Mouse (Mus musculus): ENCODE results near the gene Usp54.

The Usp54 gene

DNA sequence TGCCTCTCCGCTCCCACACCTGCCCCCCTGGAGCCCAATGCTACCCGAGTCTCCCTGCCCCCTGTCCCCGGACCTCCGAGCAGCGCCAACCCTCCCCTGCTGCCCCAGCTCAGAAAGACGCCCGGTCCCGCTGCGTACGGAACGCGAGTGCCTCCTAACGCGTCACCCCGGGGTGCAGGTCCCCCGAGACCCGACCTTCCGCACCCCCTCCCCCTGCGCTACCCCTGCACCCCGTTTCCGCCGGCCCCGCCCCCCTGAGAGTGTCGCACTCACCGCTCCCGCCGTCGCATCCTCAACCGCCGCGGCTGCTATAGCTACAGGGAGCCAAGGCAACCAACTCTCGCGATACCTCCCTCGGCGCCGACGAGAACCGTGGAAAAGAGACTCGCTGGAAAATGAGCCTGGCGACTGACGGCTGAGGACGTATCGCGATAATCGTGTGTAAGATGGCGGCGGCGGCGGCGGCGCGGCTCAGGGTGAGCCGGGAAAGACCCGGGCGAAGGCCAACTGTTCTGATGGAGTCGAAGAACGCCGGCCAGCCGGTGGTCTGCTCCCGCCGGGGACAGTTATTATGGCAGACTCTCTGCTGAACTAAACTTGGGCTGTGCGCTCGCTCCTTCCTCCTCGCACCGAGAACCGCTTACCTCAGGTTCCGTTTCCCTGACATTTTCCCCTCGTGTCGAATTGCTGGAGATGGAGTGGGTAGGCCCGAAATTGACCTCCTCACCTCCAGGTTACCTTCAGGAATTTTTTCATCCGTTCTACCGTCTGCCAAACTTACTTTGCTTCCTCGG is at the start of gene Usp54:
Usp54 (minus strand) TSS at position 420 of the 794 bp plus-strand sequence.
- TF ChIP-seq POU5F1 (IDR thresholded peaks at IDR 0.05; ENCODE audit: borderline replicate concordance, low read length), result no peak
- no peak for TF ChIP-seq NANOG (IDR thresholded peaks at IDR 0.05; ENCODE audit: borderline replicate concordance, low read length)
- TF ChIP-seq CTCF (conservative IDR thresholded peaks at IDR 0.05; ENCODE audit: low read length), result no peak
- H3K9me3 ChIP-seq (ENCODE audit: low read length), result no peaks in the 10 kb centered on the region
- H3K27me3 ChIP-seq (ENCODE audit: insufficient read depth, low read length), result no peaks in the 10 kb centered on the region
- H3K4me1 ChIP-seq (replicated peaks; ENCODE audit: low read depth, low read length), result peaks cover 38% of the 10 kb centered on the region
- peaks cover 5% of the 10 kb centered on the region; the same call in 1 of the 2 replicates for H3K36me3 ChIP-seq (ENCODE audit: insufficient read depth, low read length)
- H3K4me3 ChIP-seq (replicated peaks; ENCODE audit: low read length), result peak within 1 kb of the TSS; percentile 94

DNA sequence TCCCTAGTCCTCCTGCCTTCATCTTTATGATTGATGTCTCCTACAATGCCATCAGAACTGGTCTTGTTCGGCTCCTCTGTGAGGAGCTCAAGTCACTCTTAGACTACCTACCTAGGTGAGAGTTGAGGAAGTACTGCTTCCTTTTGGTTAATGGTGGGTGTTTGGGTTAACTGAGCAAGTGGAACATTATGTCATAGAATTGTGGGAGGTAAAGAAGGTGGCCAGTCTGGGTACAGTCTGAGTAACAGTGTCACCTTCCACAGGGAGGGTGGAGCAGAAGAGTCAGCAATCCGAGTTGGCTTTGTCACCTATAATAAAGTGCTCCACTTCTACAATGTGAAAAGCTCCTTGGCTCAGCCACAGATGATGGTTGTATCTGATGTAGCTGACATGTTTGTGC is 48.1 kb upstream of the Usp54 start:
- Histone ChIP-seq H3K4me3 (replicated peaks; ENCODE audit: low read length) (no peak overlapping the region), H3K27me3 (ENCODE audit: insufficient read depth, low read length) (no peaks in the 10 kb centered on the region), H3K36me3 (ENCODE audit: insufficient read depth, low read length) (peaks cover 100% of the 10 kb centered on the region), H3K9me3 (ENCODE audit: low read length) (no peaks in the 10 kb centered on the region), H3K4me1 (replicated peaks; ENCODE audit: low read depth, low read length) (peaks cover 6% of the 10 kb centered on the region)
- TF ChIP-seq NANOG (IDR thresholded peaks at IDR 0.05; ENCODE audit: borderline replicate concordance, low read length) (no peak), CTCF (conservative IDR thresholded peaks at IDR 0.05; ENCODE audit: low read length) (no peak), POU5F1 (IDR thresholded peaks at IDR 0.05; ENCODE audit: borderline replicate concordance, low read length) (no peak)

DNA sequence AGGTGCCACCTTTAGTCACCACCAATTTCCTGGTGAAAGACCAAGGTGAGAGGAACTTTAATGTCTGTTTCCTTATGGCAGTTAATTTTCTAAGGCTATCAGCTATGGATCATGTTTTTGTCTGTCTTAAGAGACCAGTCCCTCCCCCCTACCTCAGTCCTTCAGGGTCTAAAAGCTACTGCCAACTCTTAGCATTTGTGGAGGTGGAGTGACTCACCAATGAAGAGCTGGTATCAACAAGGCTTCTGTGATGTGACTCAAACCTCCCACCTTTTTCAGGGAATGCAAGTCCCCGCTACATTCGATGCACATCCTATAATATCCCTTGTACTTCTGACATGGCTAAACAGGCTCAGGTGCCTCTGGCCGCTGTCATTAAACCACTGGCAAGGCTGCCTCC is 45.7 kb upstream of the Usp54 start:
- Histone ChIP-seq H3K36me3 (ENCODE audit: insufficient read depth, low read length) (peaks cover 100% of the 10 kb centered on the region), H3K27me3 (ENCODE audit: insufficient read depth, low read length) (no peaks in the 10 kb centered on the region), H3K4me3 (replicated peaks; ENCODE audit: low read length) (no peak overlapping the region), H3K9me3 (ENCODE audit: low read length) (no peaks in the 10 kb centered on the region), H3K4me1 (replicated peaks; ENCODE audit: low read depth, low read length) (peaks cover 17% of the 10 kb centered on the region)
- TF ChIP-seq POU5F1 (IDR thresholded peaks at IDR 0.05; ENCODE audit: borderline replicate concordance, low read length) (no peak), CTCF (conservative IDR thresholded peaks at IDR 0.05; ENCODE audit: low read length) (no peak), NANOG (IDR thresholded peaks at IDR 0.05; ENCODE audit: borderline replicate concordance, low read length) (no peak)

DNA sequence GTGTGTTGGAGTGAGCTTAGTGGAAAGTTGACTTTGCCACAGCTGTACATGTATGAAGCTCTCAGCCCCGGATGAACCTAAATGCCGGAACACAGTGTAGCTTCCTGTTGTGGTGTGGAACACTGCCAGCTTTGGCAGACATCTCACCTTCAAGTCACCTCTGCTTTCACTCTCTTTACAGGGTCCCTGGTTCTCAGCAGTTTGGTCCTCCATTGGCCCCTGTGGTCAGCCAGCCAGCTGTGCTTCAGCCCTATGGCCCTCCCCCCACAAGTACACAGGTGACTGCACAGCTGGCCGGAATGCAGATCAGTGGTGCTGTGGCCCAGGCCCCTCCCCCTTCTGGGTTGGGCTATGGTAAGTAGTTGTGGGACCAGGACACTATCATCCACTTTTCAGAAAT is 41.6 kb upstream of the Usp54 start:
- no peaks in the 10 kb centered on the region for H3K27me3 ChIP-seq (ENCODE audit: insufficient read depth, low read length)
- no peak for TF ChIP-seq POU5F1 (IDR thresholded peaks at IDR 0.05; ENCODE audit: borderline replicate concordance, low read length)
- no peak for TF ChIP-seq CTCF (conservative IDR thresholded peaks at IDR 0.05; ENCODE audit: low read length)
- TF ChIP-seq NANOG (IDR thresholded peaks at IDR 0.05; ENCODE audit: borderline replicate concordance, low read length), result no peak

DNA sequence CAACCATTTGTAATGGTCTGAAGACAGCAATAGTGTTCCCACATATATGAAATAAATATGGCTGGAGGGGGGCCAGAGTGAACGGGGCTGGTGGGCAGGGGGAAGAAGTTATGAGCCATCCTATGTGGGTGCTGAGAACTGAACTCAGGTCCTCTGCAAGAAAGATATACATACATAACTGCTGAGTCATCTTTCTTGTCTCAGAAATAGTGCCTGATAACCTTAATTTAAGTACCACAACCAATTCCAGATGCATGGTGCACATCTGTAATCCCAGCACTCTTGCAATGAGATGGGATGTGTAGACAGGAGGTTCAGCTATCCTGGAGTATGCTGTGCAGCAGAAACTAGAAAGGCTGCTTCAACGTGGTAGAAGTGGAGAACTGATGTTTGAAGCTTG is 40.9 kb upstream of the Usp54 start:
- Histone ChIP-seq H3K36me3 (ENCODE audit: insufficient read depth, low read length) (peaks cover 100% of the 10 kb centered on the region), H3K4me3 (replicated peaks; ENCODE audit: low read length) (no peak overlapping the region), H3K27me3 (ENCODE audit: insufficient read depth, low read length) (no peaks in the 10 kb centered on the region), H3K4me1 (replicated peaks; ENCODE audit: low read depth, low read length) (peaks cover 17% of the 10 kb centered on the region), H3K9me3 (ENCODE audit: low read length) (0 out of 2 replicates have a peak, but pooled peaks cover 2% of the 10 kb centered on the region)
- TF ChIP-seq CTCF (conservative IDR thresholded peaks at IDR 0.05; ENCODE audit: low read length), result no peak
- no peak for TF ChIP-seq POU5F1 (IDR thresholded peaks at IDR 0.05; ENCODE audit: borderline replicate concordance, low read length)
- no peak for TF ChIP-seq NANOG (IDR thresholded peaks at IDR 0.05; ENCODE audit: borderline replicate concordance, low read length)

More for the DNA sequence above, 41.6 kb upstream of the Usp54 start:
- no peak overlapping the region for H3K4me3 ChIP-seq (replicated peaks; ENCODE audit: low read length)
- no peaks in the 10 kb centered on the region for H3K9me3 ChIP-seq (ENCODE audit: low read length)
- H3K36me3 ChIP-seq (ENCODE audit: insufficient read depth, low read length), result peaks cover 100% of the 10 kb centered on the region
- peaks cover 17% of the 10 kb centered on the region for H3K4me1 ChIP-seq (replicated peaks; ENCODE audit: low read depth, low read length)

DNA sequence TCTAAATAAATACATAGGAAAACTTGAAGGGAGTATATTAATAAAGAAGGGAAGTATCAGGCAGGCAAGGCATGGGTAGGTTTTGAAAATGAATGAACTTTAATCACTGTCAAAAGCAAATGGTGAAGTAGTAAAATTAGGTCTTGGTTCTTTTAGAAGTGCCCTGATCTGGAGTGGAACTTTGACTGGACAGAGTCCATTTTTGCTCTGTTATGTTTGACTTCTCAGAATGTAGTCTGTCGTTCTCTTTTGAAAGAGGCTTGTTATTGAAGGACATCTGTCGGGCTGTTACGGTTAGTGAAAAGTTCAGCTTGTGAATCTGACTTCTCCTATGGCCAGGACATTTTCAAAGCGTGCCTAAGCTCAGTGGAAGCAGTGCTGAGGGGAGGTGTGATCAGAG is 37.0 kb upstream of the Usp54 start:
- H3K4me1 ChIP-seq (replicated peaks; ENCODE audit: low read depth, low read length), result peaks cover 26% of the 10 kb centered on the region

DNA sequence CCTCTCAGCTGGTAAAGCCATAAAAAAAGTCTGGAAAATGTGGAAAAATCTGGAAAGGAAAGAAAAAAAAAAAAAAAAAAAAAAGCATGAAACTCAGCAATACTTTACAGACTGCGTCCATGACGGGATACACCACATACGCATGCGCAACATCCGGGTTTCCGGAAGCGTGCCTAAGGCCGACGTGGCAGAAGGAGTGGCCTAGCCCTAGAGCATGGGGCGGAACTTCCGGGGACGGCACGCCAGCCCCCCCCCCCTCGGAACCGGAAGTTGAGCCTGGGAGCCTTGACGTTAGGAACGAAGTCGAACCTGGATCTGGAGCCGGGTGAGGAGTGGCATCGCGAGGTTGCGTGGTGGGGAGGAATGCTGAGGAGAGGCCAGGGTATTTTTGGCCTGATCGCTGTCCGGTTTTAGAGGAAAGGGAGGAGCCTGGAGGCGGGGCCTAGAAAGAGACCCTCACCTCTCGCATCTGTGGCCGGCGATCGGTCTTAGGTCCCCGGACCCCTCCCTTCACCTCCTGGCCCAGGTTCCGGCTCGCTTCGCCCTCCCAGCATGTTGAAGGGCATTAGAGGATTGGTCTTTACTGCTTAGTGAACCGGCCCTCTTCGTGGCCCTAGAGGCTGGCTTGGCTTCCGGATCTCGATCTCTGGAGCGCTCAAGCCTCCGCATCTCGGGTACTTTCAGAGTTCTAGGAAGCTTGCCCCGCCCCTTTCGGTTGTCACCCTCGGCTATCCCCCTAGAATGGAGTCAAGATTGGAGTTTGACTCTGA is 33.4 kb upstream of the Usp54 start, which contains the start of gene Sec24c:
Sec24c (plus strand) TSS at position 245 of the 770 bp plus-strand sequence.
- H3K4me1 ChIP-seq (replicated peaks; ENCODE audit: low read depth, low read length), result peaks cover 18% of the 10 kb centered on the region
- H3K9me3 ChIP-seq (ENCODE audit: low read length), result peaks cover 17% of the 10 kb centered on the region
- TF ChIP-seq CTCF (conservative IDR thresholded peaks at IDR 0.05; ENCODE audit: low read length), result no peak
- no peak for TF ChIP-seq NANOG (IDR thresholded peaks at IDR 0.05; ENCODE audit: borderline replicate concordance, low read length)
- TF ChIP-seq POU5F1 (IDR thresholded peaks at IDR 0.05; ENCODE audit: borderline replicate concordance, low read length), result no peak
- peaks cover 42% of the 10 kb centered on the region for H3K36me3 ChIP-seq (ENCODE audit: insufficient read depth, low read length)
- H3K4me3 ChIP-seq (replicated peaks; ENCODE audit: low read length), result peak within 1 kb of the TSS; percentile 95
- H3K27me3 ChIP-seq (ENCODE audit: insufficient read depth, low read length), result peaks cover 4% of the 10 kb centered on the region

More for the DNA sequence above, 37.0 kb upstream of the Usp54 start:
- H3K4me3 ChIP-seq (replicated peaks; ENCODE audit: low read length), result no peak overlapping the region
- TF ChIP-seq NANOG (IDR thresholded peaks at IDR 0.05; ENCODE audit: borderline replicate concordance, low read length) (no peak), POU5F1 (IDR thresholded peaks at IDR 0.05; ENCODE audit: borderline replicate concordance, low read length) (no peak), CTCF (conservative IDR thresholded peaks at IDR 0.05; ENCODE audit: low read length) (no peak)
- no peaks in the 10 kb centered on the region for H3K27me3 ChIP-seq (ENCODE audit: insufficient read depth, low read length)
- H3K36me3 ChIP-seq (ENCODE audit: insufficient read depth, low read length), result peaks cover 75% of the 10 kb centered on the region
- peaks cover 17% of the 10 kb centered on the region for H3K9me3 ChIP-seq (ENCODE audit: low read length)

DNA sequence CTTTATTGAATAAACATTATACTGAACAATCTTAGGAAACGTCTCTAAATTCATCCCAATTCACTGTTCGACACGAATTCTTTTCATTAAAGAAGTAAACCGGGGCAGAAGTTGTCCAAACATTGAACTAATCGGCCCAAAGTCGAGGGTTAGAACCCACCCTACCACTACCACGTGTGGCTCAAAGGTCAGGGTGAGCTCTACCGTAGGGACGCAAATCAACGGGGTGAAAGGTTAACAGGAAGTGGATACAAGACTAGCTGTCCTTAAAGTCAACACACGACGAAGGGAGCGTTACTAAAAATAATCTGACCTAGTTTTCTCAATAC is 32.8 kb upstream of the Usp54 start:
- H3K4me3 ChIP-seq (replicated peaks; ENCODE audit: low read length), result peak overlapping the region; percentile 95
- peaks cover 6% of the 10 kb centered on the region for H3K27me3 ChIP-seq (ENCODE audit: insufficient read depth, low read length)
- TF ChIP-seq POU5F1 (IDR thresholded peaks at IDR 0.05; ENCODE audit: borderline replicate concordance, low read length) (no peak), CTCF (conservative IDR thresholded peaks at IDR 0.05; ENCODE audit: low read length) (no peak), NANOG (IDR thresholded peaks at IDR 0.05; ENCODE audit: borderline replicate concordance, low read length) (no peak)
- peaks cover 17% of the 10 kb centered on the region for H3K9me3 ChIP-seq (ENCODE audit: low read length)
- peaks cover 37% of the 10 kb centered on the region for H3K36me3 ChIP-seq (ENCODE audit: insufficient read depth, low read length)
- peaks cover 18% of the 10 kb centered on the region for H3K4me1 ChIP-seq (replicated peaks; ENCODE audit: low read depth, low read length)

Data from E14TG2a.4 (cell line).